Mouse (Mus musculus) cortical plate, adult 2 months (tissue): ENCODE data around the gene Rinl. TPM values are rescaled to one million over a fixed set of nuclear protein-coding genes. Genes with fewer than 3 reads are reported as not detected.

Experiments used
- H3K27ac ChIP-seq: fragments of 200-500 bp; 2 replicates; pipeline ENCODE4 v1.5.1; 2012; ENCODE audit warnings: low read length, control low read depth, inconsistent platforms; ENCODE audit not compliant: insufficient read depth
- H3K4me1 ChIP-seq: fragments of 200-500 bp; 2 replicates; pipeline ENCODE4 v1.6.1; 2011; ENCODE audit warnings: low read length; ENCODE audit not compliant: control insufficient read depth, insufficient read depth
- H3K4me3 ChIP-seq: fragments of 200-500 bp; 2 replicates; pipeline ENCODE4 v1.5.1; 2011; ENCODE audit warnings: mild to moderate bottlenecking, low read length, control low read depth; ENCODE audit not compliant: insufficient read depth
- CTCF ChIP-seq: fragments of 200-500 bp; IDR thresholded peaks from 2 replicates; pipeline ENCODE4 v1.5.1; 2011; ENCODE audit warnings: mild to moderate bottlenecking, control low read depth, low read length; ENCODE audit not compliant: insufficient read depth; ENCODE audit errors: extremely low read depth
- POLR2A ChIP-seq: fragments of 200-500 bp; IDR thresholded peaks from 2 replicates; pipeline ENCODE4 v1.6.1; 2011; ENCODE audit warnings: mild to moderate bottlenecking, low read length, control low read depth; ENCODE audit not compliant: insufficient read depth; ENCODE audit errors: extremely low read depth
- polyA plus RNA-seq: library from polyadenylated mRNA; depleted of rRNA; stranded (reverse); fragments of >200 nt; gene quantifications from 2 replicates; pipeline ENCODE4 v1.2.3, GENCODE M21; 2012

Gene Rinl
- polyA plus RNA-seq, 1 experiment: 2.3 TPM

GRCm38 (mm10) chr7:28793834-28794233, 5.1 kb downstream of the Rinl start:
- Histone ChIP-seq H3K27ac (no peak overlapping the region), H3K4me3 (no peak overlapping the region), H3K4me1 (no peaks in the 10 kb centered on the region)
- TF ChIP-seq POLR2A (no peak), CTCF (peak; percentile 40; the same call in 1 of the 2 replicates)

DNA sequence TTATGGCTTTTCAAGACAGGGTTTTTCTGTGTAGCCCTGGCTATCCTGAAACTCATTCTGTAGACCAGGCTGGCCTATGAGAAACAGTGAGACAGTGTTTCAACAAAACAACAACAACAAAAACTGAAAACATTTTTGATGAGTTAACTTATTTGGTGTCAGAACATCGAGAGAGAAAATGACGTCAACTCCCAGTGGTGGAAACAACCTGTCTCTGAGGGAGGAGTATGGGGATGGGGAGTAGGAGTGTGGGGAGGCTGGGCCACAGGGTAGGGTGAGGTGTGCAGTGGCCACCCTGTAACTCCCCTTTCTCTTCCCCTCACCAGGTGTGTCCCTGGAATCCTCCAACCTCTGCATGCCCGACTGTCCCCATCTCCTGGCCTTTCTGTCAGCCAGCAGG, 5.7 kb downstream of the Rinl start:
- Histone ChIP-seq H3K27ac (no peak overlapping the region), H3K4me3 (no peak overlapping the region), H3K4me1 (no peaks in the 10 kb centered on the region)
- TF ChIP-seq CTCF: no peak
- TF ChIP-seq POLR2A: no peak

- Histone ChIP-seq H3K4me1 (no peaks in the 10 kb centered on the region), H3K4me3 (no peak overlapping the region), H3K27ac (no peak overlapping the region)
- TF ChIP-seq POLR2A (no peak), CTCF (no peak)
Observed at GRCm38 (mm10) chr7:28795832-28796231, 7.1 kb downstream of the Rinl start.

DNA sequence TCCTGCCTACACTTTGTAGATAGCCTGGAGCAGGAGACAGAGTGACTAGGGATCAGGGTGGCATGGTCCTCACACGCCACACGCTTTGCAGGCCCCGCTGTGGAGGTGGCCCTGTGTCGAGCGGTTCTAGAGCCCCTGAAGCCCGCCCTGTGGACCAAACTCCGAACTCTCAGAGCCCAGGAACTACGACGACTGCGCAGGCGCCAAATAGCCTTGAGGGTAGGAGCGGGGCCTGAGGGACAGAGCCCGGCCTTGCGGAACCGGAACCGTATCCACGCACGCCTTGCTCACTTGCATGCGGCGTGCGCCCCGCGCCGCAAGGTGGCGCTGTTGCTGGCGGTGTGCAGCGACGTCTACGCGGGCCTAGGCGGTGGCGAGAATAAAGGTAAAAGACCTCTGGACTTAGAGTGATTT, 7.8 kb downstream of the Rinl start:
- no peak overlapping the region for H3K27ac ChIP-seq
- H3K4me3 ChIP-seq: 0 out of 2 replicates have a peak overlapping the region, but pooled peaks have one; percentile 0
- TF ChIP-seq POLR2A: no peak
- peak; percentile 88 for TF ChIP-seq CTCF

GRCm38 (mm10) chr7:28799994-28800393, 11.2 kb downstream of the Rinl start:
- TF ChIP-seq POLR2A (no peak), CTCF (no peak)

More for the DNA sequence above, 7.8 kb downstream of the Rinl start:
- H3K4me1 ChIP-seq: no peaks in the 10 kb centered on the region

GRCm38 (mm10) chr7:28801451-28801850, 12.7 kb downstream of the Rinl start:
- peaks cover 7% of the 10 kb centered on the region for H3K4me1 ChIP-seq
- no peak for TF ChIP-seq CTCF
- no peak for TF ChIP-seq POLR2A
- H3K4me3 ChIP-seq: no peak overlapping the region
- no peak overlapping the region for H3K27ac ChIP-seq

More at GRCm38 (mm10) chr7:28799994-28800393, 11.2 kb downstream of the Rinl start:
- Histone ChIP-seq H3K4me1 (peaks cover 7% of the 10 kb centered on the region), H3K4me3 (no peak overlapping the region), H3K27ac (no peak overlapping the region)

GRCm38 (mm10) chr7:28801901-28802670, 13.3 kb downstream of the Rinl start:
- no peak overlapping the region for H3K4me3 ChIP-seq
- H3K27ac ChIP-seq: 0 out of 2 replicates have a peak overlapping the region, but pooled peaks have one; percentile 35
- peaks cover 7% of the 10 kb centered on the region for H3K4me1 ChIP-seq
- TF ChIP-seq CTCF: no peak
- no peak for TF ChIP-seq POLR2A

DNA sequence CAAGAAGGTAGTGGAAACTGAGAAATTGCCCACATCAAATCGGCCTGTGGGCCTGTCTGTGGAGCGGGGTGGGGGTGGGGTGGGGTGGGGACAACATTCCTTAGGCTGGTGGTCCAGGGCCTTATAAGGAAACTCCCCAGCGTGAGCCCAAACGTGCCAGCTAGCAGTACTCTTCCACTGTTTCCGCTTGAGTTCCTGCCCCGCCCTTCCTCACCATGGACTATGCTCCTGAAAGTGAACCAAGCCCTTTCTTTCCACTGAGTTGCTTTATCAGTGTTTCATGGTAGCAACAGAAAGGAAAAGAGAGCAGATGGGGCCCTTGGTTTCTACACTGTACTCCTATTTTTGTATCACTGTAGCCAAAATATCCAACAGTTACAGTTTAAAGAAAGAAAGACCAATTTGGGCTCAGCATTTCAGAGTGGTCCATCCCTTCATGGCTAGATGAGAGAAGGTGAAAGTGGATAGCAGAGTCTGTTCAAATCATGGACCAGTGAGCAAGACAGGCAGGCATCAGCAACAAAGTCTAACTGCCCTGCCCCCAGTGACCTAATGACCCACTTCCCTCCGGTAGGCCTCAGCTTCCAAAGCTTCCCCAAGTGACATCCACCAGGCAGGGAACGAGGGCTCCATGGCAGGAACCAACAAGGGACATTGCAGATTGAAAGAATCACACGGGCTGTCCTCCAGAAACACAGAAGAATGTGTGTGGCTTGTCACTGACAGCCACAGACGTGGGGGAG, 14.2 kb downstream of the Rinl start:
- Histone ChIP-seq H3K27ac (0 out of 2 replicates have a peak overlapping the region, but pooled peaks have one; percentile 31), H3K4me1 (peaks cover 7% of the 10 kb centered on the region), H3K4me3 (no peak overlapping the region)
- TF ChIP-seq CTCF (no peak), POLR2A (no peak)

DNA sequence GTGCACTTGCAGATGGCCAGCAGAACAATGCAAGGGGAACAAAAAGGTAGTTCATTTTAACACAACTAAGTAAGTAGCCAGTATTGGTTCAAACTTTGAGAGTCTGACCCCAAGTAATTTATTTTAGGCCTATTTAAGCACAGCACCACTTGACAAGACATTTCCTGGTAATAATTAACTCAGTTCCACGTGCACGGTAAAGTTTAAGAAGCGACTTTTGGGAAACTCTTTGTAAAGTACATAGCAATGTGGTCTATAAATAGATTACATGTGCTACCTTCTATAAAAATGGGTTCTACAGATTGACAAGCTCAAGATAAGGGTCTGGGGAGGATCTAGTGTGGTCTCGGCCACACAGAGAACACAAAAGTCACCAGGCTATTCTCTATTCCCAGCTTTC, 15.0 kb downstream of the Rinl start:
- no peak overlapping the region for H3K27ac ChIP-seq
- peaks cover 11% of the 10 kb centered on the region for H3K4me1 ChIP-seq
- H3K4me3 ChIP-seq: no peak overlapping the region
- TF ChIP-seq POLR2A (no peak), CTCF (no peak)

GRCm38 (mm10) chr7:28806869-28807268, 18.1 kb downstream of the Rinl start:
- Histone ChIP-seq H3K4me3 (no peak overlapping the region), H3K4me1 (peaks cover 11% of the 10 kb centered on the region), H3K27ac (no peak overlapping the region)
- TF ChIP-seq CTCF (no peak), POLR2A (no peak)
